Mouse (Mus musculus): ENCODE results near the gene Itgb3.

Itgb3 gene

GRCm38 (mm10) chr11:104581446-104582307, 26.1 kb upstream of the Itgb3 start:
- DNase-seq (ENCODE audit: extremely low read depth, insufficient read length, low spot score): no peak

DNA sequence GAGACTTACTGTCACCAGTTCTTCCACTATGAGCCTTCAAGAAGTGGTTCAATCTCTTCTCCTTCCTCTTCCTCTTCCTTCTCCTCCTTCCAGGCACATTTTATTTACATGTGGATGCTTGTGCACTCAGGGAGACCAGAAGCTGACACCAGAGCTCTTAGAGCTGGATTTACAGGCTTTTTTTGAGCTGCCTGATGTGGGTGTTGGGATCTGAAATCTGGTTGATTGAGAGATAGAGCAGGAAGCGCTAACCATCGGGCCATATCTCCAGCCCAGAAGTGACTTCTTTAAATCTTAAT, 25.5 kb upstream of the Itgb3 start:
- DNase-seq (ENCODE audit: extremely low read depth, insufficient read length, low spot score): no peak

GRCm38 (mm10) chr11:104582630-104583364, 25.0 kb upstream of the Itgb3 start:
- DNase-seq (ENCODE audit: extremely low read depth, insufficient read length, low spot score): no peak

DNA sequence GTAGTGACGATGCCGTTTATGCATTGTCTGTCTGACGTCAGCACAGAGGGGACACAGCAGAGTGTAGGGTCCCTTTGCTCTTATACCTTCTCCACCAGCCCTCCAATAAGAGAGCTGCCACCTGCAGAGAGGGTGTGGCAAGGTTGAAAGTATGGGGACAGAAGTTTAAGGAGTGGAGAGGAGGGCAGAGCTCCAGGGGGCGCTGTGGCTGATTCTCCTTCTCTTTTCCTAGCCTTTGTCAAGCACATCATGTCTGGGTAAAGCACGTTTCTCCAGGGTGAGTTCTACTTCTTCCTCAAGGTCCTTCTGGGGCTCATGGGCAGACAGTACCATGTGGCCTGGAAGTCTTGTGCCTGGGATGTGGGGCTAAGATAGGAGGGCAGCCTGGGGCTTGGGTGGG, 22.3 kb upstream of the Itgb3 start:
- no peak for DNase-seq (ENCODE audit: extremely low read depth, insufficient read length, low spot score)

DNA sequence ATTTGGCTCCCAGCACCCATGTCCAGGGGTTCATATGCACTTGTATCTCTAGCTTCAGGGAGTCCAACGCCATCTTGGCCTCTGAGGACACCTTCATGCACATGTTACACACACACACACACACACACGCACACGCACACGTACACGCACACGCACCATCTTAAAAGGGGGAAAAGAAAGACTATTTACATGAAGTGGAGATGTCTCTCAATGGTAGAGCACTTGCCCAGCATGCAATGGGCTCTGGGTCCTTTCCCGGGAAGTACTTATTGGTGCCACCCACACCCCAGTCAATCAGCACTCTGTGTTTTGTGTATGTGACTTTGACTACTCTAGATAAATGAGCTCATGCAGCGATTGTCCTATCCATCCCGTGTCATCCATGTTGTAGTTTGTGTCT, 19.9 kb upstream of the Itgb3 start:
- no peak for DNase-seq (ENCODE audit: extremely low read depth, insufficient read length, low spot score)

GRCm38 (mm10) chr11:104588513-104588912, 19.3 kb upstream of the Itgb3 start:
- no peak for DNase-seq (ENCODE audit: extremely low read depth, insufficient read length, low spot score)

DNA sequence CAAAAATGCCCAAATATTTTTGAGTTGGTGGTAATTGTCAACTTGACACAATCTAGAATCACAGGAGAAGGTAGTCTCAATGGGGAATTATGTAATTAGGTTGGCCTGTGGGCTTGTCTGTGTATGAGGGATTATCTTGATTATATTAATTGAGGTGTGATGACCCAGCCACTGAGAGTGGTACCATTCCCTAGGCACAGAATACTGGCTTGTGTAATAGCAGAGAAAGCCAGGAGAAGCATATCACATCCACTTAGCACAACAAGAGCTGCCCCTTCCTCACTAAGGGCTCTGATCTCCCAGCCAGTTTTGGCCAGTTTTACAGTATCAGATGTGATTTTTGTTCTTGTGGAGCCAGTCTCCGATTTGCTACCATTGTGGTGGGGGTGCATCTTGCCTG, 18.2 kb upstream of the Itgb3 start:
- no peak for DNase-seq (ENCODE audit: extremely low read depth, insufficient read length, low spot score)

GRCm38 (mm10) chr11:104590148-104590547, 17.7 kb upstream of the Itgb3 start:
- peak; percentile 27 for DNase-seq (ENCODE audit: extremely low read depth, insufficient read length, low spot score)

DNA sequence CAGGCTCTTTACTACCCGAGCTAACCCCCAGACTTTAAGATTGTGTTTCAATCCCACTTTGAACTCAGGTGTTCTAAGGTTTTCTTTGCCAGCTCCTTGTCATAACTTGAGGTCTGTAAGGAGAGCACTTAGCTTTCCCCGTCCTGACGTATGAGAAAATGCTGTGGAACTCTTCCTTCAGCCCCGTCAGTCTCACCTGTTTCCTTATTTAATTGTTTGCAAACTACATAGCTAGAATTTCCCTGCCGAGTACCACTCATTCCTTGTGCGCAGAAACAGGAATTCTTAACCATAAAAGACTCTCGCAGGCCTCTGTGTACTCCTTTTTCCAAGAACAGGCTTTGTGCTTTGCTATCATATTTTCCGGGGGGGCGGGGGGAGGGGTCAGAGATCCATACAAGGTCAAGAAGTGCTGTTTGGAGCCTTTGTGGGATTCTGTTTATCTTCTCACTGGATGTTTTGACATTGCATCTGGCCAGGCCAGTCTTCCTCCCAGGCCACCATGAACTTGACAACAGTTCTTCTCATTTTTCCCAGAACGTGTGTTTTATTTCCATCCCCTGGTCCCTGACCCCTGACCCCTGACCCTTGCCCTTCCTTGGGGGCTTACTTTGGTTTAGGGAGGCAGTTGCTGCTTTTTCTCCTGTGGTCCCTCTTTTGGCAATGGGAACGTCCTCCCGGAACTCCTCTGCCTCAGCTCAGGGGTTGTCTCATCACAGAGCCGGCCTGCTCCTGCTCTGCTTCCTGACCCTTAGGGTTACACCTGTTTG, 15.5 kb upstream of the Itgb3 start:
- DNase-seq (ENCODE audit: extremely low read depth, insufficient read length, low spot score): no peak

GRCm38 (mm10) chr11:104596365-104596764, 11.4 kb upstream of the Itgb3 start:
- DNase-seq (ENCODE audit: extremely low read depth, insufficient read length, low spot score): peak; percentile 34

GRCm38 (mm10) chr11:104599265-104599945, 8.4 kb upstream of the Itgb3 start:
- DNase-seq (ENCODE audit: extremely low read depth, insufficient read length, low spot score): no peak

- no peak for DNase-seq (ENCODE audit: extremely low read depth, insufficient read length, low spot score)
Measured at GRCm38 (mm10) chr11:104600675-104601074, 7.1 kb upstream of the Itgb3 start.

GRCm38 (mm10) chr11:104604192-104604591, 3.6 kb upstream of the Itgb3 start:
- no peak for DNase-seq (ENCODE audit: extremely low read depth, insufficient read length, low spot score)

DNA sequence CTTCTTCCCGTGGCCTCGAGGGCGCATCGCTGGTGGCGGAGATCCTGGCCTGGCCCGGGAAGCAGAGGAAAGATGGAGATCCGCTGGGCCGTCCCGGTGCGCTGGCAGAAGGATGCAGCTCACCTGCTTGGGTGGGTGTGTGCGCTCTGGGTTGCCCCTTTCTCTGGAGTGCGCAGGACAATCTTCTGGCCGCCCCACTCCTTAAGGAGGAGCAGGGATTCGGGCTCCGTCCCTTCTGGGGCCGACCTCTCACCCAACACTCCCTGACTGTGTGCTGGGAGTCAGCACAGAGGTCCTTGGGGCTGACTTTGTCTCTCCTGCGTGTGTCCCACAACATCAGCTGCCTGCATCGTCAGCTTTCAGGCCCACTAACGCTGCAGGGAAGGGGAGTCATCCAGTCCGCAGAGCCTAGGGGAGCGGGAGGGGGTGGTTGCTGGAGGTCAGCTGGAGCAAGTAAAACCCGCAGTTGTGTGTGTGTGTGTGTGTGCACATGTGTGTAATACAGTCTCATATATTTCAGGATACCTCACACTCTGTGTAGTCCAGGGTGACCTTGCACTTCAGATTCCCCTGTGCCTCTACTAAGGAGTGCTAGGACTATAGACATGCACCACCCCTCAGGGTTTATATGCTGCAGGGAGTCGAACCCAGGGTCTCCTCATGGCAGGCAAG, 585 bp downstream of the Itgb3 start:
- DNase-seq (ENCODE audit: extremely low read depth, insufficient read length, low spot score): no peak

DNA sequence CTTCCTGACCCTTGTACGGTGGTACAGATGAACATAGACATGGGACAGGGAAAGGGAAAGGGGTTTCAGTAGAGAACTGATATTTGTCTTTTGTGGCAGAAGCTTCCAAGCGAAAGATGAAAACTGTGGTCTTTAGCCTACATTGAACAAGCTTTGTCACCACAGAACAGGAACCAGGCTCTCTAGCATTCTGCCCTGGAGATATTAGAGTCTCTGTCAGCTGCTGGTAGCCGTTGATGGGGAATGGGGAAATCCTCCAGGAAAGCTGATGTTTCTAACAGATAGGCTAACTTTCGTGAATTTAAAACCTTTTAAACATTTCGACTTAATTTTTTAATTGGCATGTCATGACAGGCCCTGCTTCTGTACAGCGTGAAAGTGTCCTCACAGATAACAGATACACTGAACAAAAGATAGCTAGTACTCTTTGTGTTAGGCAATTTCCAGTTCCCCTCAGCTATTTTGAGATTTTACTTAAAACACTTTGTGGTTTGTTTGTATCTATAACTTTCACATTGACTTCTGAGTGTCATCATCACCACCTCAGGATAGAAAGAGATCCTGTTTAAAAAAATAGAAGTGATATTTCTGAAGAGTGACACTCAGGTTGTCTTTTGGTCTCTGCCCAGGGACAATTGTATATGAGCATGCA, 1.4 kb downstream of the Itgb3 start:
- no peak for DNase-seq (ENCODE audit: extremely low read depth, insufficient read length, low spot score)

DNA sequence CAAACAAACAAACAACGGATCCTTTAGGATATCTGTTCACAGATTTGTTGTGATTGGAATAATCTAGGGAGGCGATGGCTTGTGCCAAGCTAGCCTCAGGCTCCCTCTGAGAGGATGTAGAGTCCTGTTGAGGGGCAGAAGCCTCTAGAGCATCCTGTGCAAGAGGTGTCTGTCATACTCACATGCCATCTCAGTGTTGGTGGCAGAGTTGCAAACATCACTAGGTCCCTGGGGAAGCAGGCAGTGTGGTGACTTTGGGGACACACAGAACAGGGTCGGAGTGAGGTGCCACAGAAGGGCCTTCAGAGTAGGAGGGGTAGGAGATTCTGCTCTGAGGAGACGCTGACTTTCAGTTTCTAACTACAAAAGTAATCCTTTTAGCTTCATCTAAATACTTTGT, 1.9 kb downstream of the Itgb3 start:
- no peak for DNase-seq (ENCODE audit: extremely low read depth, insufficient read length, low spot score)

GRCm38 (mm10) chr11:104611579-104612151, 3.9 kb downstream of the Itgb3 start:
- DNase-seq (ENCODE audit: extremely low read depth, insufficient read length, low spot score): peak; percentile 83

DNA sequence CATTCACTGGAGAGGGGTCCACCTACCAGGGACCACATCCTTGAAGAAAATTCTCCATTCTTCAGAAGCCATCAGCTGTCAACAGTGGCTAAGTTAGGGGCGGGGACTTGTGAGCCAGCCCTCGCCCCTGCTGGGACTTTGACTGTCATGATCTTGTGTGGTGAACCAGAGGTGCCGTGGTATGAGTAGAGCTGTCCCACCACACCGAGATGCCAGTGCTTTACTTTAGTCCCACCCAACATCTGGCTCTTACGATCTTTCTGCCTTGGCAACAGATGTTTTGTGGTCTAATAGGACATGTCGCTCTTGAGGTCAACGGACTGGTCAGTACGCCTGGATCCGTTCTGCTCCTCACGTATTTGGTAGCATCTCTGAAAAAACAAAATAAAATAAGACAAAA, 5.8 kb downstream of the Itgb3 start:
- DNase-seq (ENCODE audit: extremely low read depth, insufficient read length, low spot score): no peak

DNA sequence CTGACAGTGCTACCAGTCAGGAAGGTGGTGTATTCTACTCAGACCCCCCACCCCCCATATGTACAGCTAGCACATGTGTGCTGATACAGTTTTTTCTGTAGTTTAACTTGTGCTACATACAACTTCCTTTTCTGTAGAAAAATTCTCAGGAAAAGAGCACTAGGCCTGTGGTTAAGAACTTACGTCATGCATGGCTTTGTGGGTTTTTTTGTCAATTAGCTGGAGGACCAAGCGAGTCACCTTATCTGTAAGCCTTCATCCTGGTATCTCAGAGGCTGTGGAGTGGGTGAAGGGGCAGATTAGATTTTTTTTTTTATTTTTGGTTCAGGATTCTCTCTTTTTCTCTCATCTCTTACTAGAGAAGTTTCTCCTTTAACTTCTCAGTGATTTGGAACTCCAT, 6.3 kb downstream of the Itgb3 start:
- DNase-seq (ENCODE audit: extremely low read depth, insufficient read length, low spot score): no peak

DNA sequence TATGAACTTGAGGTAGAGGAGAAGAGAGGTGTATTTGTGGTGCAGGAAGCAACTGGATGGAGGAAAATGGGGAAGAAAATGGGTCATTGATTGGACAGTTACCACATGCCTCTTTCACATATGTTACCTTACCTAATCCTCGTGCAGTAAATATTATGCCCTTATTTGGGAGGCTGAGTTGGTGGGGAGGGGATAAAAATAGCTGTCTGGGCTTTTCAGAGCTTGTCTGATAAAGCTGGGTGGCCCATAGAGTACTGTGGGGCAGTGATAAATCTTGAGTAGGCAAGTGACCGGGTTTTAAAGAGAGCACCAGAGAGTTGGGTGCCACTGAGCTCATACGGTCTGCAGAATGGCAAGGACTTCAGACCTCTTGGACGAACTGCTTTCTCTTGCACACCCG, 8.4 kb downstream of the Itgb3 start:
- DNase-seq (ENCODE audit: extremely low read depth, insufficient read length, low spot score): no peak
